Mouse (Mus musculus): ENCODE measurements around the gene Trappc3.

DNA sequence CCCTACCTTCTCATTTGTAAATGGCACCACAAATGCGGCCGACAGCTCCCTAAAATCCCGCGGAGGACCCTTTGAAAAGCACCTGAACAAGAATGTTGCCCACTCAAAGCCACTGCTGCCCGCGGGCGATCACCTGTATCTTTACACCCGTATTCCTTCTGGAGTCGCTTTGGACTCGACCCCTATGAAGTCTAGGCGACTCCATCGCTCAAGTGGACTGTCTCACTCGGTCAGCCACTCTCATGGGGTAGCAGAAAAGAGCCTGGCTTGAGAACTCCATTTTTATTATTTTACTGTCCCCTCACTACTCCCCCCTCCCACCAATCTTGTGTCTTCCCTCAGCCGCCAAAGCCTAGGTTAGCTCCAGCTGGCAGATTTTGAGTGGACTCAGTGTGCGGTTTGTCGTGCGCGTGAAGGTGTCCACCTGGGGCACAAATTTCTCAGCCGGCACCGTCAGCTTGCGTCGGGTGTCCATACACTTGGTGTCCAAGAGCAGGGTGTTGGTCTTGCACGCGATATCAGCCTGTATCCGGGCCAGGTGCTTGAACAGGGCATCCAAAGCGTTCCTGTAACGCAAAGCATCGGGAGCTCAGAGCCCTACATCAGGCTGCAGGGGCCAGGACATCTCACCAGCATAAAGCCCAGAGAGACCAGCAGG lies 59.9 kb downstream of the Trappc3 start:
- TF ChIP-seq CTCF (IDR thresholded peaks at IDR 0.05 in 2 of 3, conservative IDR thresholded peaks at IDR 0.05 in 1 of 3; ENCODE audit: control insufficient read depth in 1 of 3, insufficient read depth in 1 of 3, low read depth in 2 of 3, low read length in 3 of 3, poor library complexity in 1 of 3, severe bottlenecking in 1 of 3) (no peak), POLR2A (IDR thresholded peaks at IDR 0.05; ENCODE audit: control insufficient read depth in 1 of 2, insufficient read depth in 1 of 2, low read depth in 1 of 2, low read length in 2 of 2, poor library complexity in 1 of 2) (no peak), POLR2AphosphoS2 (IDR thresholded peaks at IDR 0.05; ENCODE audit: low read length) (no peak), GATA1 (IDR thresholded peaks at IDR 0.05; ENCODE audit: low read depth, low read length) (no peak), ZKSCAN1 (IDR thresholded peaks at IDR 0.05; ENCODE audit: low read depth, low read length) (no peak), EP300 (IDR thresholded peaks at IDR 0.05; ENCODE audit: low read depth in 1 of 2, low read length in 2 of 2) (no peak), MYC (IDR thresholded peaks at IDR 0.05; ENCODE audit: low read depth, low read length) (no peak), ETS1 (IDR thresholded peaks at IDR 0.05; ENCODE audit: low read depth, low read length) (no peak), MAFK (IDR thresholded peaks at IDR 0.05; ENCODE audit: borderline replicate concordance, low read depth, low read length) (no peak), JUND (IDR thresholded peaks at IDR 0.05; ENCODE audit: low read depth, low read length) (no peak), MEF2A (IDR thresholded peaks at IDR 0.05; ENCODE audit: extremely low read depth, insufficient replicate concordance, low read depth, low read length, poor library complexity, severe bottlenecking) (no peak), USF1 (IDR thresholded peaks at IDR 0.05; ENCODE audit: low read depth, low read length) (no peak), RAD21 (IDR thresholded peaks at IDR 0.05; ENCODE audit: low read depth, low read length) (no peak), ZC3H11A (IDR thresholded peaks at IDR 0.05; ENCODE audit: low read depth, low read length) (no peak)
